Mouse (Mus musculus) CD4-positive naive resting alpha-beta T cell, adult 57 days (primary cell): ENCODE measurements around the gene Gck. TPM values are rescaled to one million over a fixed set of nuclear protein-coding genes. Genes with fewer than 3 reads are reported as not detected.

Experiments
- total RNA-seq: library from RNA; stranded (reverse); gene quantifications from one replicate; pipeline ENCODE4 v1.2.4, GENCODE M21; 2023

Gene Gck
- total RNA-seq, result not detected

GRCm38 (mm10) chr11:5949586-5950352 is at the start of gene Gck:
Gene Gck (minus strand): TSS chr11:5950081.

DNA sequence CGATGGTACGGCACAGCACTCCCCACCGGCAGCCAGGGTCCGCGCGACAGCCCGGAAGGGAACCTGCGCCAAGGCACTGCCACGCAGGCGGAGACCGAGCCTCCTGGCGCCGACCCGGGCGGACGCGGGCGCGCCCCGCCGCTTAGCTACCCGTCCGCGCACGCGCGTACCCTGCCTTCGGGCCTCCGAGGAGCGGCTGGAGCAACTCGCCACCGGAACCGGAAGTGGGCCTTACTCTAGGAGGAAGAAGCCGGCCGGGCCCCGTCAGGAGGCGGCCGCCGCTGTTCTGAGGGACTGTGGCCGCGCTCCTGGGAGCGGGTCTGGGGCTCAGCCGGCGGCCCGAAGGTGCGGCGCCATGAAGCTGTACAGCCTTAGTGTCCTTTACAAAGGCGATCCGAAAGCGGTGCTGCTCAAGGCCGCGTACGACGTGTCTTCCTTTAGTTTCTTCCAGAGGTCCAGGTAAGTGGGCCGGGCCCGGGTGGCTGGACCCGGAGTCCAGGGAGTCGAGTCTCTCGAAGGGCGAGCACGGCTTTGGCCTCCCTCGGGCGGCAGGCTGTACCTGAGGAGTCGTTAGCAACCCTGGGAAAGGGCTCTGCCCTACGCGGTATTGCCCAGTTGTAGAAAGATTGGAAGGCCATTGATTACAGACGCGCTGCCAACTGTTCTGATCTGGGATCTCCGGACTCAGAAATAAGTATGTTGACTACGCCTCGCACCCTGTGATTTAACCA is 5.8 kb upstream of the Gck start, which contains the start of gene Ykt6:
Gene Ykt6 (plus strand): TSS at position 148 of the 731 bp plus-strand sequence.

DNA sequence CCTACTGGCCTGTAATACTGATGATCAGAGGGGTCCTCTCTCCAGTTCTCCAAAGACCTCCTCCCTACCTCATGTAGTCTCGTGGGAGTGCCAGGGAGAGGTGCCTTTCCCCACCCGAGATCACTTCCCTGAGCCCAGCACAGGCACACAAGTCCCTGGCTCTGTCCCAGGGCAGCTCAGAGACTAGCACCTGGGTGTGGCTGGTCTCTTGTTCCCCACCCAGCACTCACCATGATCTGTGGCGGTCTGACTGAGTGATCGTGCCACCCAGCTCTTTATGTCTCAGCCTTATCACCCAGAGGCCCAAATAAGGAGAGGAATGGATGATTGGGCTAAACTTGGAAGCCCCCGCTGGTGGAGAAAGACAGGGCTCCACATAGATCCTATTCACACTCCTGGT is 51.4 kb downstream of the Gck start, which contains the start of gene Myl7:
Gene Myl7 (minus strand): TSS at position 252 of the 400 bp plus-strand sequence.

DNA sequence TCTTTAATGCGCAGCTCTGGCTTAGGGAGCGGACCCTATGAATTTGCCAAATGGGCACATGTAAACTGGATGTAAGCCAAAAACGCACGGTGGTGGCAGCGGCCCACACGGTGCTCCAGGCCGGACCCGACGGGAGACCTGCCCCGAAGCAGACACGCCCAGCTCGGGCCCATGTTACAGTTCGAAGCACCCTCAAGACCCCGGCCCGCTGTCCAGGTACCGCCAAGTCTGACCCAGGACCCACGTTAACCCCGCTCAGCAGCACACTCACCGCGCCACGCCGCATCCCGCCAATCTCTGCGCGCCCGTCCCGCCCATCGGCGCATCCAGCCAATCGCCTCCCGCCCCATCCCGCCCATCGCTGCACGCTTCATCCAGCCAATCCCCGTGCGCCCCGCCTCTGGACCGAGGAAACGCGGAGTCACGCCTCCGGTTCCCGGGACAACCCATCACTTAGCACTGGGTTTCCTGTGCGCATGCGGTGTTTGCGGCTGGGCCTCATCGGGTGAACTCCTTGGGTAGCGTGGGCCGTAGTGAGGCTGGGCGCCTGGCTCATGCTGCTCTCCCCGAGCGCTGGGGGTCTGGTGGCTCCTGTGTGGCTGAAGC is 71.9 kb downstream of the Gck start, which contains the start of gene Pold2:
Gene Pold2 (minus strand): TSS at position 372 of the 606 bp plus-strand sequence.

GRCm38 (mm10) chr11:5861678-5862393 is 88.0 kb downstream of the Gck start, which contains the start of gene Aebp1:
Gene Aebp1 (plus strand): TSS chr11:5861947.

Other genes with a start within 250 kb of the Gck start
- 64.1 TPM for gene Mrps24, start 234.4 kb downstream of the Gck start, total RNA-seq
- gene Urgcp, start 187.7 kb downstream of the Gck start, total RNA-seq, result 30.3 TPM
- 108 TPM for gene Dbnl, start 161.6 kb downstream of the Gck start, total RNA-seq
- not detected for gene Pgam2, start 146.3 kb downstream of the Gck start, total RNA-seq
- gene Polm, start 112.1 kb downstream of the Gck start, total RNA-seq, result 39.0 TPM
- gene Aebp1, start 88.1 kb downstream of the Gck start, total RNA-seq, result 4.2 TPM
- gene Pold2, start 71.8 kb downstream of the Gck start, total RNA-seq, result 58.2 TPM
- not detected for gene Myl7, start 51.3 kb downstream of the Gck start, total RNA-seq
- gene Ykt6, start 5.6 kb upstream of the Gck start, total RNA-seq, result 65.9 TPM
- gene Camk2b, start 116.3 kb upstream of the Gck start, total RNA-seq, result 11.5 TPM
- 0.59 TPM for gene A730071L15Rik, start 249.9 kb upstream of the Gck start, total RNA-seq